Mouse (Mus musculus) midbrain, embryonic 15.5 days (tissue): Measurements from ENCODE around the gene Pak2. TPM values are rescaled to one million over a fixed set of nuclear protein-coding genes. Genes with fewer than 3 reads are reported as not detected.
A peak's percentile ranks its signal among the peaks of the same experiment; 100 is the strongest.
"Not testable (repeated sequence)": the region's sequence is repeated elsewhere in the genome, so short reads cannot be mapped to it uniquely, and the experiment has no call there.

ENCODE experiments used
- ATAC-seq: fragments of 200-750 bp; cut with Nextera tagmentation; replicated peaks from 2 replicates; pipeline ENCODE4 v1.8.0; 2017; ENCODE audit warnings: moderate TSS enrichment
- H3K27ac ChIP-seq: fragments of 300-500 bp; sonication (generic); 2 replicates; pipeline ENCODE4 v1.5.1; 2015; ENCODE audit warnings: mild to moderate bottlenecking, inconsistent platforms
- H3K27me3 ChIP-seq: fragments of 300-500 bp; sonication (generic); replicated peaks from 2 replicates; pipeline ENCODE4 v1.6.1; 2015; ENCODE audit warnings: inconsistent platforms
- H3K36me3 ChIP-seq: fragments of 300-500 bp; sonication (generic); replicated peaks from 2 replicates; pipeline ENCODE4 v1.6.1; 2015; ENCODE audit warnings: inconsistent platforms
- H3K4me1 ChIP-seq: fragments of 300-500 bp; sonication (generic); 2 replicates; pipeline ENCODE4 v1.6.1; 2015; ENCODE audit warnings: inconsistent platforms
- H3K4me2 ChIP-seq: fragments of 300-500 bp; sonication (generic); 2 replicates; pipeline ENCODE4 v1.6.1; 2015; ENCODE audit warnings: inconsistent platforms, mild to moderate bottlenecking, moderate library complexity
- H3K4me3 ChIP-seq: fragments of 300-500 bp; sonication (generic); 2 replicates; pipeline ENCODE4 v1.5.1; 2015; ENCODE audit warnings: mild to moderate bottlenecking, inconsistent platforms
- H3K9ac ChIP-seq: fragments of 300-500 bp; sonication (generic); 2 replicates; pipeline ENCODE4 v1.6.1; 2015; ENCODE audit warnings: mild to moderate bottlenecking, inconsistent platforms
- H3K9me3 ChIP-seq: fragments of 300-500 bp; sonication (generic); 2 replicates; pipeline ENCODE4 v1.6.1; 2016; ENCODE audit warnings: inconsistent platforms
- WGBS: fragments of 180-500 bp; shearing (Covaris S2); methylation state at CpG from one replicate; pipeline ENCODE4 v1.1.7; 2015; ENCODE audit warnings: mixed read lengths; 5-methylcytosine and 5-hydroxymethylcytosine counted together
- polyA plus RNA-seq: library from polyadenylated mRNA; unstranded; fragments of >200 nt; fragmentation: Nextera tagmentation; extraction: Ambion mirVana; gene quantifications from 2 replicates; pipeline ENCODE4 v1.2.1, GENCODE M21; 2015

The Pak2 gene
- polyA plus RNA-seq, 1 experiment from 2014 or later: 37.6 TPM

DNA sequence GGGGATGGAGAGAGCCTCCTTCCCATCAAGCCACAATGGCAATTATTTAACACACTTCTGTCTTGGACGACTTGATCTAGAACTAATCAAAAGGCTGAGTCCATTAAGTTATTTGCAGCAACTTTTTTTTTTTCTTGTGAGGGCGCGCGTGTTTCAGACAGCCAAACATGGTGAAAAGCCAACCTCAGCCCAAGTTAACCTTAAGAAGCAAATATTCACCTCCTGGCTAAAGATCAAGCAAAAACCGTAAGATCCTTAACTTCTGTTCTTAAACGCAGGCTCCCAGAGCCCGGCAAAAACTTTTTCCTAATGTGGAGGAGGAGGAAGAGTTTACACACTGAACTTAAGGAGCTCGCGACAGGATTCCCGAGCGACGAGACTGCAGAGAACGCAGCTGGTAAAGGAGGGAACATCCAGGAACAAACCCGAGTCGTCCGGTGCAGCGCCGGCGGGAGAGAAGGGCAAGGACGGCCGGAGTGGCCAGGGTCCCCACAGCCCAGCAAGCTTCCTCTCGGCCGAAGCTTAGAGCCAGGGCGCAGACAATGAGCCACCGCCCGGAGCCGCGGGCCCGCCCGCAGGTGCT lies 643 bp downstream of the Pak2 start:
- Histone ChIP-seq H3K9me3 (no peaks in the 10 kb centered on the region), H3K27ac (peak overlapping the region; percentile 93), H3K4me1 (peaks cover 27% of the 10 kb centered on the region), H3K27me3 (no peaks in the 10 kb centered on the region), H3K4me2 (peak overlapping the region; percentile 69), H3K36me3 (no peaks in the 10 kb centered on the region), H3K4me3 (peak overlapping the region; percentile 96), H3K9ac (peak overlapping the region; percentile 93)
- ATAC-seq: no peak
- WGBS: 0% methylated on average over 24 of the region's 30 CpGs

DNA sequence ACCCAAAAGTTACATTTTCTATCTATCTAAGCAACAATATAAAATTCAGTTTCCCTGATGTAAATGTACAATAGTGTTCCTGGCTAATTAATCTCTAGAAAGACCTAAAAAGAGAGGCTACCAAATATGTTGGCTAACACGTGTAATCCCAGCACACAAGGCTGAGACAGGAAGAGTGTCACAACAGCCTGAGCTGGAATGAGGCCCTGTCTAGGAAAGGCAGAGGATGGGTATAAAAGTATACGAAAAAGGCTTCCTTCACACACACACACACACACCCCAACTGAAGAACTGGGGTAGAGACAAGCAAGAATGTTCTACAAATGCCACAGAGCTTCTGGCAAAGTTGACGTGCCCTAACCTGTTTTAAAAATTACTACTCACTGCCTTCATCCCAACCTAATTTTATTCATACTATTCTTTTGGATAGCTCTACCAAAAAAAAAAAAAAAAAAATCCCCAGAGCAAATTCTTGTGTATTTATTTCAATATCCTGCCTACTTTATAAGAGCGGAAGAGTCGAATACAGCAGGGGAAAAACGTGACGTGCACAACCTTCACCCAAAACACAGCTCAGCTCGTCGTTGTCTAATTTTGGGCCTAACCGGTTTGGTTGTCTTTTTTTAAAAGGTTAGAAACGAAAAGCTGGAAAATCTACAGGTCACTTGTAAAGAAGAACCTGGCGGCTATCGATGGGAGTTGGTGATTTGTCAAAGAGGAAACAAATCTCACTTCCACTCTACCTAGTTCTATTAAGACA lies 1.3 kb downstream of the Pak2 start:
- peak overlapping the region; percentile 93 for H3K9ac ChIP-seq
- peaks cover 27% of the 10 kb centered on the region for H3K4me1 ChIP-seq
- H3K27me3 ChIP-seq: no peaks in the 10 kb centered on the region
- ATAC-seq: no peak
- peak overlapping the region; percentile 96 for H3K4me3 ChIP-seq
- no peak overlapping the region for H3K27ac ChIP-seq
- H3K9me3 ChIP-seq: no peaks in the 10 kb centered on the region
- peak overlapping the region; percentile 69 for H3K4me2 ChIP-seq
- H3K36me3 ChIP-seq: no peaks in the 10 kb centered on the region
- WGBS: 9% methylated on average over 13 of the region's 13 CpGs

DNA sequence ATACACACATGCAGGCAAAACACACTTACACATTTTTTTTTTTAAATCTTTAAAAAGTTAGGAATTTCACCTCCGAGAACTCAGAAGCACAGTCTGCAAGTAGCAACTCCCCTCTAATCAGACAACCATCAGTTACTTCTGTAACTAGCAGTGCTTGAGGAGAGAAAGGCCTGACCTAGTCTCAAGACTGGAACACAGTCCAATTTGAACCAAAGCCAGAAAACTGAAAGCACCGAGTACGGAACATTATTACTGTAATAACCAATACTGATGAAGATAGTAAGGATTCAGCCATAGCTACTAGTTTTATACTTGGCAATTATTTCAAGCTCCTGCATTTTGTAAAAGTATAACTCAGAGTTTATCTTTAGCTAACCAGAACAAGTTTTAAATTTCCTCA lies 2.7 kb downstream of the Pak2 start:
- H3K4me2 ChIP-seq: no peak overlapping the region
- no peaks in the 10 kb centered on the region for H3K27me3 ChIP-seq
- H3K9ac ChIP-seq: no peak overlapping the region
- 79% methylated on average over 3 of the region's 3 CpGs for WGBS
- H3K9me3 ChIP-seq: no peaks in the 10 kb centered on the region
- H3K4me1 ChIP-seq: peaks cover 27% of the 10 kb centered on the region
- no peaks in the 10 kb centered on the region for H3K36me3 ChIP-seq
- H3K27ac ChIP-seq: no peak overlapping the region
- H3K4me3 ChIP-seq: no peak overlapping the region
- ATAC-seq: no peak

DNA sequence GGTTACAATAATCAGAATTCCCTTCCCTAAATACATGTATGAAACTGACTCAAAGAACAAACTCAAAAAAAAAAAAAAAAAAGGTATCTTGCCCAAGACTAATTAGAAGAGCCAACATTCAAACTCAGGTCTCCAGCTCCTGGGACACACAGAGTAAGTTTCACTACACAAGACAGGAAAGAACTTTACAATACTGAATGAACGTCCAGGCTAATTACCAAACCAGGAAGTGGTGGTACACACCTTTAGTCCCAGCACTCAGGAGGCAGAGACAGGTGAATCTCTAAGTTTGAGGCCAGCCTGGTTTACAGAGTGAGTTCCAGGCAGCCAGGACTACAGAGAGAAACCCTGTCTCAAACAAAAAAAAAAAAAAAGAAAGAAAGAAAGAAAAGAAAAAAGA lies 3.4 kb downstream of the Pak2 start:
- no peak overlapping the region for H3K27ac ChIP-seq
- H3K4me2 ChIP-seq: no peak overlapping the region
- H3K9me3 ChIP-seq: no peaks in the 10 kb centered on the region
- no peak for ATAC-seq
- H3K9ac ChIP-seq: no peak overlapping the region
- no peak overlapping the region for H3K4me3 ChIP-seq
- no peaks in the 10 kb centered on the region for H3K36me3 ChIP-seq
- no peaks in the 10 kb centered on the region for H3K27me3 ChIP-seq
- H3K4me1 ChIP-seq: peaks cover 27% of the 10 kb centered on the region
- WGBS: 74% methylated on average over 1 of the region's 1 CpGs

DNA sequence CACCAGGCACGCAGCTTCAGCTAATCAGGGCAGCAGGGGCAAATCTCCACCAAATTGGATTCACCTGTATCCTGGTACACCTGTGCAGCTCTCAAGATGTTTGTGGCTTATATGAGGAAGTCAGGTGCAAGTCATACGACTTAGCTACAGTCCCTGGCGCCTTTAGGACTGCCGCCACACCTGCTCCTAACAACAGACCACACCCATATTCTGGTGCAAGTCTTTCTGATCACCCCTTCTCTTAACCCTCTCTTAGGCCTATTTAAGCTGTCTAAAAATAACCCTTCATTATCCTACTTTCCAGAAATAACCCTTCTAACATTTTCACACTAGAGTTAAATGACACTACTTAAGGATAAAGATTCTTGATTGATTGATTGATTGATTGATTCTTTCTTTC lies 9.1 kb downstream of the Pak2 start:
- not testable (repeated sequence) for H3K4me3 ChIP-seq, ATAC-seq, H3K27ac ChIP-seq, H3K9ac ChIP-seq, H3K27me3 ChIP-seq, H3K36me3 ChIP-seq, H3K4me2 ChIP-seq, H3K4me1 ChIP-seq, H3K9me3 ChIP-seq
- 76% methylated on average over 4 of the region's 4 CpGs for WGBS

DNA sequence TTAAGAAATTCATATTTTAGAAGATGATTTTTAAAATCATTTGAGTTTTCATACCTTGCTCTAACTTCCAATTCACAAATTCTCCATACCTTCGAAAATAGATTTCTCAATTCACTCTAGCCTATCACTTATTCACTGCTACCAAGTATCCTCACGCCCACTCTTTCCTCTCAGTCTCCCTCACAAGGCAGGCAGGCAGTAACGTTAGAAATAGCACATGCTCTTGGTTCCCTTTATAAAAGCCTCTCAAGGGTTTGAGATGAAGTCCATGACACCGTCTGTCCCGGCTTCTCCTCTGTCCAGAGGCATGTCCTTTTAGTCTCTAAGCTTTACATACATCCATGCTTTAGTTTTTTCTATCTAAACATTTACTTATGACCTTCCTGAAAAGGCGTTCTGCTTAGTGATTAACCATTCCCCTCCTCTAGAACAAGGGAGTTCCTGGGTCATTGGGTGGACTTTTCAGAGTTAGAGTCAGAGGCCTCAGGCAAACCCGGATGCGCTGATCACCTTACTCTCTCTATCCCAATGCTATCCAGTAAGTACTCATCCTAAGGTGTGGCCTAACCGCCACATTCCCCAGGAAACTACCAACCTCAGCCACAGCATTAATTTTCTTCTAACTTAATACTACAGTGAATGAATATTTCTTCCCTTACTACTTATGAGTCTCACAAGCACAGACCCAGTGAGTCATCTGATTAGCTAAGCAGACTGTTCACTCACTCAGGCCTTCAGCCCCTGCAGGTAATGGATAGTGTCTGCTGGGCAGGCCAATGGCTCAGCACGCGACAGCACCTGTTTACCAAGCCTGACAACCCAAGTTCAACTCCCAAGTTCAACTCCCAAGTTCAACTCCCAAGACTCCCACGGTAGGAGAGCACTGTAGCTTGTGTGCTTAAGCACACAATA lies 10.5 kb downstream of the Pak2 start:
- H3K27me3 ChIP-seq: no peaks in the 10 kb centered on the region
- no peaks in the 10 kb centered on the region for H3K36me3 ChIP-seq
- no peak overlapping the region for H3K9ac ChIP-seq
- no peak overlapping the region for H3K27ac ChIP-seq
- 0 out of 2 replicates have a peak, but pooled peaks cover 3% of the 10 kb centered on the region for H3K4me1 ChIP-seq
- no peak overlapping the region for H3K4me3 ChIP-seq
- 86% methylated on average over 12 of the region's 12 CpGs for WGBS
- H3K4me2 ChIP-seq: no peak overlapping the region
- no peak for ATAC-seq
- H3K9me3 ChIP-seq: no peaks in the 10 kb centered on the region

DNA sequence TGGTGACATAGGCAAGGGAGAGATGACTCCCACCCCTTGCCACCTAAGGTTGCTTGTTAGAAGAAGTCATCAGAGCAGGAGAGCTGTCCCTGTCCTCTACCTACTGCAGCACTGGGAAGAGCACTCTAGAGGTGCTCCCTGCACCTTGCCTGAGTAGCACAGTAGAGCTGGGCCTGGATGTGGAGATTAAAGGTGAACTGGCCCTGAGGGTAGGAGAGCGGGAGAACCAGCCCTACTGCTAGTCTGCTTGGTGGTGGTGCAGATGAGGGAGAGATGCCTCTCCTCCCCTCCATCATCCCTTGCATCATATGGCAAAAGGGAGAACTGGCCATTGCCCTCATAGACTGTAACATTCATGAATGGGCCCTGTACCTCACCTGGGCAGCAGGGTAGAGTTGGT lies 12.2 kb downstream of the Pak2 start:
- H3K4me2 ChIP-seq: no peak overlapping the region
- WGBS: 100% methylated on average over 1 of the region's 1 CpGs
- H3K27me3 ChIP-seq: no peaks in the 10 kb centered on the region
- no peak overlapping the region for H3K27ac ChIP-seq
- H3K4me3 ChIP-seq: no peak overlapping the region
- H3K4me1 ChIP-seq: 0 out of 2 replicates have a peak, but pooled peaks cover 3% of the 10 kb centered on the region
- no peak overlapping the region for H3K9ac ChIP-seq
- no peaks in the 10 kb centered on the region for H3K9me3 ChIP-seq
- no peaks in the 10 kb centered on the region for H3K36me3 ChIP-seq
- no peak for ATAC-seq

DNA sequence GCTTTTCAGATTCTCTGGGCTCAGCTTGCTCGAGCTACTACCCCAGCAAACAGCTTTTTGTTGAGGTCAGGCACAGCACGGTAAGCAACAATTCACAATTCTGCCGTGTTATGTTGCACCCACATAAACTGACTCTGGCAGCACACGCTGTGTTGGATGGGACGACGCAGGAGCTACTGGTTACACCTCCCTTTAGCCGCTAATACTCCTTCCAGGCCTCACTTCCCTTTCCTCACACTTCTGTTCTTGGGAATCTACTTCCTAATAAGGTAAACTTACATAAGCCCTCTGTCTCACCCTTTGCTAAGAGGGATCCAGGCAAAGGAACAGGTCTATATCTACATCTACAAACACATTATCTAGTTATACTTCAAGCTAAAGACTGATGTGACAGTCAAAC lies 15.2 kb downstream of the Pak2 start:
- Histone ChIP-seq H3K9ac (no peak overlapping the region), H3K4me2 (no peak overlapping the region), H3K4me1 (0 out of 2 replicates have a peak, but pooled peaks cover 3% of the 10 kb centered on the region), H3K36me3 (no peaks in the 10 kb centered on the region), H3K27me3 (no peaks in the 10 kb centered on the region), H3K27ac (no peak overlapping the region), H3K9me3 (no peaks in the 10 kb centered on the region), H3K4me3 (no peak overlapping the region)
- no peak for ATAC-seq
- WGBS: 89% methylated on average over 7 of the region's 7 CpGs

DNA sequence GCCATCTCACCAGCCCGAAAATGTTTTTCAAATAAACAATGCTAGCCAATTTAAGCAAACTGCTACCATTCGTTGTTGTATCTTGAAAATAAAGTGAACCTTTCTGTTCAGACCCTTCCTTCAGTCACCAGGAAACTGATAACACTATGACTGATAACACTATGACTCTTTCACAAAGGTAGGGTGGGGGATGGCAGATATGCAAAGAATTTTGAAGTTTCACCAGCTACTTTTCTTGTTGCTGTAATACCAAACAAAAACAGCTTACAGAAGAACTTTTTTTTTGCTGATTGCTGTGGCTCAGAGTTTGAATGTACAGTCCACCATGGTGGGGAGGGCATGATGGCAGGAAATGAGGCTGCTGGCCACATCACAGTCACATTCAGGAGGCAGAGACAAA lies 16.9 kb downstream of the Pak2 start:
- no peak for ATAC-seq
- H3K9me3 ChIP-seq: no peaks in the 10 kb centered on the region
- 80% methylated on average over 2 of the region's 2 CpGs for WGBS

DNA sequence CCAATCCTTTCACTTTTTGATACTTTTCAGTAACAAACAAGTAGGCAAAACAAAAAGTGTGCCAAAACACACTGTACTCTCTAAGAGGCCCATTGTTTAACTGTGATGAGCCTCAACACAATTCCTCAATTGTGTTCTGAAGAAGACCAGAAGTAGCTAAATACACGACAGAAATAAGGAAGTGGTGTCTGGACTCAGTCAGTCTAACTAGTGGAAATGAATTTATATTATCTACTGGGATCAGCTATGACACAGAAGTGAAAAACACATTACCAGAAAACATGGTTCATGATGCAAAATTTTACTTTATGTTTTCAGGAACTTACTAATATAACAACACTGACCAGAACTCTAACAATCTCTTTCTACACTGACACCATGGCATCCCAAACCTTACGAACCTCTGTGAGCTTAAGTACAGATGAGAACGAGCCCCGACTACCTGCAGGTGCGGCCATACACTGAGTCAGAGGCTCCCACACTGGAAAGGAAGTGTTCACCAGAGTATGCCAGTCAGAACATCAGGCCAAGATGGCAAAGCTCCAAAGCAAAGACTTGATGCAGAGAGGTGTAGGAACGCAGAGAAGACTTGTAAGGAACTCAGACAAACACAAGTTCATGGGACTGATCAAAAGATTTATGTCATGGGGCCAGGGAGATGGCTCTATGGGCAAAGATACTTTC lies 19.2 kb downstream of the Pak2 start:
- Histone ChIP-seq H3K9ac (no peak overlapping the region), H3K27ac (no peak overlapping the region), H3K4me1 (no peaks in the 10 kb centered on the region), H3K27me3 (no peaks in the 10 kb centered on the region), H3K9me3 (no peaks in the 10 kb centered on the region), H3K4me2 (no peak overlapping the region), H3K4me3 (no peak overlapping the region), H3K36me3 (no peaks in the 10 kb centered on the region)
- 85% methylated on average over 6 of the region's 6 CpGs for WGBS
- no peak for ATAC-seq

More for the DNA sequence above, 16.9 kb downstream of the Pak2 start:
- H3K36me3 ChIP-seq: no peaks in the 10 kb centered on the region
- H3K27me3 ChIP-seq: no peaks in the 10 kb centered on the region
- 0 out of 2 replicates have a peak, but pooled peaks cover 3% of the 10 kb centered on the region for H3K4me1 ChIP-seq
- no peak overlapping the region for H3K27ac ChIP-seq
- no peak overlapping the region for H3K4me3 ChIP-seq
- H3K9ac ChIP-seq: no peak overlapping the region
- no peak overlapping the region for H3K4me2 ChIP-seq

DNA sequence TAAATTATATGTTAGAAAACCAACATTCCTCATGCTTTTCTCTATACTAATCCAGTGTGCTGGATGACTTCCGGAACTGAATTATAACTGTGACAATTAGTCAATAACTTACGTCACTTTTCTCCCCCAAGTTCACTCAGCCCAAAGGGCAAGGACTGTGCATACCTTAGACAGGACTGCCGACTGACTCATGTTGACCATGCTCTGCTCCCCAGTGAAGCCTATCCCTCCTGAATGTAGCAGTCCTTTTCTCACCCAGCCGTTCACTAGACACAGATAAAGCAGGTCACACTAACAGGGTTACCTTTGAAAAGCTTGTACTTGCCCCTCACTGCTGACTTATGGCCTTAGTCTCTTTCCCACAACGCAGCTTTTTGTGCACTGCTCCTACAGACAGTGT lies 20.3 kb downstream of the Pak2 start:
- no peaks in the 10 kb centered on the region for H3K27me3 ChIP-seq
- no peak overlapping the region for H3K4me2 ChIP-seq
- no peaks in the 10 kb centered on the region for H3K36me3 ChIP-seq
- ATAC-seq: no peak
- H3K9me3 ChIP-seq: no peaks in the 10 kb centered on the region
- no peak overlapping the region for H3K27ac ChIP-seq
- no peaks in the 10 kb centered on the region for H3K4me1 ChIP-seq
- H3K9ac ChIP-seq: no peak overlapping the region
- no peak overlapping the region for H3K4me3 ChIP-seq
- 83% methylated on average over 5 of the region's 5 CpGs for WGBS

DNA sequence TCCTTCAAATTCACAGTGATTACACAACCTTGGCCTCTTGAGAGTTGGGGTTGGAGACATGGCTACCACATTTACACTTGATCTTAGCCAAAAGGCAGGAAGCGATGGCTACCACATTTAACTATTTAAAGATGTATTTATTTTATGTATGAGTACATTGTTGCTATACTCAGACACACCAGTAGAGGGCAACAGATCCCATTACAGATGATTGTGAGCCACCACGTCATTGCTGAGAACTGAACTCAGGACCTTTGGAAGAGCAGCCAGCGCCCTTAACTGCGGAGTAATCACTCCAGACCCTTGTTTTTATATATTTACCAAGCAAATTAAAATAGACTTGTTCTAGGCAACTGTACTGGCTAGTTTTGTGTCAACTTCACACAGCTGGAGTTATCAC lies 36.8 kb downstream of the Pak2 start:
- WGBS: 95% methylated on average over 4 of the region's 4 CpGs
- Histone ChIP-seq H3K27me3 (no peaks in the 10 kb centered on the region), H3K4me3 (no peak overlapping the region), H3K4me1 (no peaks in the 10 kb centered on the region), H3K9ac (no peak overlapping the region), H3K9me3 (no peaks in the 10 kb centered on the region), H3K4me2 (no peak overlapping the region), H3K27ac (no peak overlapping the region), H3K36me3 (peaks cover 38% of the 10 kb centered on the region; the same call in 1 of the 2 replicates)
- ATAC-seq: no peak
